Mouse (Mus musculus) stomach, embryonic 14.5 days (tissue): ENCODE data around the gene Rpl10a. TPM values are rescaled to one million over a fixed set of nuclear protein-coding genes. Genes with fewer than 3 reads are reported as not detected.

Experiments used
- ATAC-seq: fragments of 200-750 bp; cut with Nextera tagmentation; 2 replicates; pipeline ENCODE4 v1.8.0; 2017; ENCODE audit warnings: low read depth, moderate TSS enrichment; ENCODE audit not compliant: insufficient number of reproducible peaks, insufficient read depth, low FRiP score
- H3K27ac ChIP-seq: fragments of 300-500 bp; sonication (generic); 2 replicates; pipeline ENCODE4 v1.5.1; 2014; ENCODE audit warnings: mild to moderate bottlenecking, low read length, moderate library complexity, mixed read lengths
- H3K27me3 ChIP-seq: fragments of 300-500 bp; sonication (generic); 2 replicates; pipeline ENCODE4 v1.6.1; 2014; ENCODE audit warnings: low read length, control low read depth, mixed read lengths; ENCODE audit not compliant: control insufficient read depth, insufficient read depth
- H3K36me3 ChIP-seq: fragments of 300-500 bp; sonication (generic); 2 replicates; pipeline ENCODE4 v1.6.1; 2014; ENCODE audit warnings: mild to moderate bottlenecking, control low read depth, low read length, moderate library complexity, mixed read lengths; ENCODE audit not compliant: control insufficient read depth, insufficient read depth
- H3K4me1 ChIP-seq: fragments of 300-500 bp; sonication (generic); 2 replicates; pipeline ENCODE4 v1.6.1; 2014; ENCODE audit warnings: low read length, control low read depth, mixed read lengths; ENCODE audit not compliant: control insufficient read depth, insufficient read depth
- H3K4me2 ChIP-seq: fragments of 300-500 bp; sonication (generic); replicated peaks from 2 replicates; pipeline ENCODE4 v1.6.1; 2014; ENCODE audit warnings: low read depth, low read length, control low read depth
- H3K4me3 ChIP-seq: fragments of 300-500 bp; sonication (generic); 2 replicates; pipeline ENCODE4 v1.5.1; 2014; ENCODE audit warnings: low read depth, low read length, control low read depth
- H3K9ac ChIP-seq: fragments of 300-500 bp; sonication (generic); replicated peaks from 2 replicates; pipeline ENCODE4 v1.6.1; 2014; ENCODE audit warnings: low read depth, mild to moderate bottlenecking, control low read depth, low read length, moderate library complexity, mixed read lengths
- H3K9me3 ChIP-seq: fragments of 300-500 bp; sonication (generic); 2 replicates; pipeline ENCODE4 v1.6.1; 2016; ENCODE audit warnings: low read depth, low read length, control low read depth; ENCODE audit not compliant: control insufficient read depth
- WGBS: fragments of 180-500 bp; shearing (Covaris S2); extraction: QIAGEN DNeasy Blood & Tissue Kit; methylation state at CpG from one replicate; pipeline ENCODE4 v1.1.7; 2014; 5-methylcytosine and 5-hydroxymethylcytosine counted together
- polyA plus RNA-seq: library from polyadenylated mRNA; unstranded; fragments of >200 nt; fragmentation: Nextera tagmentation; extraction: Ambion mirVana; gene quantifications from 2 replicates; pipeline ENCODE4 v1.2.1, GENCODE M21; 2014

The Rpl10a gene
- polyA plus RNA-seq, 1 experiment from 2014 or later = 911 TPM

DNA sequence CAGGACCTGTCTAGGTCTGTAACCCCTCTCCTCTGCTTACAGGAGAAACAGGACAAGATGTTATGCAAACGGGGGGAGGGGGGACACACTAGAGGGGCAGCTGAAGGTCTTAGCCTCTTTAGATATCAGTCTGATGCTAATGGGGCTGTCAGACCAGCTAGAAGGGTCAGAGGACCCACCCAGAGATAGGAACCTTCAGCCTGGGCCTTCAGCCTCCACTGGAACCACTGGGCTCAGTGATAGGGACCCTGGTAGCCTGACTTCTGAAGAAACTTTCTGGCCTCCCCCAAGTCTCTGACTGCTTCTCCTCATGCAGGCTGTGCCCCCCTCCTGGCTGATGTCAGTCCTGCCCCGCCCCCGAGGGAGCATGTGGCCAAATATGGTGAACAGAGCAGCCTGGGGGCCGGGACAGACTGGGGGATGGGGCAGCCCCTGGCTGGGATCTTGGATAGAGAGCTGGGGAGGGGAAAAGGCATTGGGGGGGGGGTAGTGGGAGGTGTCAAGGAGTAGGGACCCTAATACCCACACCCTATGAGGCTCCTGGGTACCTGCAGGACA is 15.9 kb downstream of the Rpl10a start:
- peak overlapping the region; percentile 99 for H3K27ac ChIP-seq
- no peak overlapping the region for H3K4me3 ChIP-seq
- no peaks in the 10 kb centered on the region for H3K9me3 ChIP-seq
- no peaks in the 10 kb centered on the region for H3K27me3 ChIP-seq
- peak overlapping the region; percentile 20; the same call in 1 of the 2 replicates for H3K4me2 ChIP-seq
- H3K36me3 ChIP-seq = peaks cover 18% of the 10 kb centered on the region
- 18% methylated on average over 4 of the region's 4 CpGs for WGBS
- peaks cover 90% of the 10 kb centered on the region for H3K4me1 ChIP-seq
- ATAC-seq = 0 out of 2 replicates have a peak, but pooled peaks have one; percentile 16
- 0 out of 2 replicates have a peak overlapping the region, but pooled peaks have one; percentile 8 for H3K9ac ChIP-seq

DNA sequence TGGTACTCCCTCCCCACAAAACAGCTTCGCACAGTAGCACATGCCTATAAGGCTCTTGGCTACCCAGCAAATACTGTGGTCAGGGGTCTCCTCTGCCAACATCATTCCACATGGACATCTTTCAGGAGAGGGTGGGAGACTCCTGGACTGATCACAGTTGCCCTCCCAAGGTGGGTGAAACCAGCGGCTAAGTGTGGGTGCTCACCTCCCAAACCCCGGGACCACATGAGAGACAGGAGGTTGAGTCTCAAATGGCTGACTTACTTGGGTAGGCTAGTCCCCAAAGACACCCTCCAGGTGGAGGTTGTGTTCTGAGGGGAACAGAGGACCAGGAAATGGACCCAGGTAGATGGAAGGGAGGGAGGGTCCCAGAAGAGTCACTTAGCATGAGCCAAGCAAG is 16.4 kb downstream of the Rpl10a start:
- Histone ChIP-seq H3K4me2 (peak overlapping the region; percentile 55), H3K36me3 (peaks cover 13% of the 10 kb centered on the region; the same call in 1 of the 2 replicates), H3K9me3 (no peaks in the 10 kb centered on the region), H3K4me1 (peaks cover 91% of the 10 kb centered on the region), H3K27me3 (no peaks in the 10 kb centered on the region), H3K4me3 (no peak overlapping the region), H3K9ac (0 out of 2 replicates have a peak overlapping the region, but pooled peaks have one; percentile 38), H3K27ac (peak overlapping the region; percentile 99)
- WGBS = 45% methylated on average over 3 of the region's 3 CpGs
- no peak for ATAC-seq

- peak overlapping the region; percentile 55 for H3K4me2 ChIP-seq
- no peaks in the 10 kb centered on the region for H3K27me3 ChIP-seq
- peak overlapping the region; percentile 21 for H3K4me3 ChIP-seq
- H3K36me3 ChIP-seq = peaks cover 7% of the 10 kb centered on the region; the same call in 1 of the 2 replicates
- 4% methylated on average over 8 of the region's 8 CpGs for WGBS
- ATAC-seq = 0 out of 2 replicates have a peak, but pooled peaks have one; percentile 10
- no peaks in the 10 kb centered on the region for H3K9me3 ChIP-seq
- H3K4me1 ChIP-seq = peaks cover 86% of the 10 kb centered on the region
- peak overlapping the region; percentile 99 for H3K27ac ChIP-seq
- H3K9ac ChIP-seq = peak overlapping the region; percentile 38
These were observed 17.0 kb downstream of the Rpl10a start for GRCm38 (mm10) chr17:28345271-28345721.

GRCm38 (mm10) chr17:28345882-28346281 is 17.6 kb downstream of the Rpl10a start:
- peaks cover 80% of the 10 kb centered on the region for H3K4me1 ChIP-seq
- H3K4me3 ChIP-seq = peak overlapping the region; percentile 21; the same call in 1 of the 2 replicates
- H3K9me3 ChIP-seq = no peaks in the 10 kb centered on the region
- WGBS = 5% methylated on average over 10 of the region's 10 CpGs
- H3K27me3 ChIP-seq = no peaks in the 10 kb centered on the region
- H3K9ac ChIP-seq = peak overlapping the region; percentile 38
- peaks cover 7% of the 10 kb centered on the region; the same call in 1 of the 2 replicates for H3K36me3 ChIP-seq
- peak; percentile 5; the same call in 1 of the 2 replicates for ATAC-seq
- H3K4me2 ChIP-seq = peak overlapping the region; percentile 55
- peak overlapping the region; percentile 99 for H3K27ac ChIP-seq

DNA sequence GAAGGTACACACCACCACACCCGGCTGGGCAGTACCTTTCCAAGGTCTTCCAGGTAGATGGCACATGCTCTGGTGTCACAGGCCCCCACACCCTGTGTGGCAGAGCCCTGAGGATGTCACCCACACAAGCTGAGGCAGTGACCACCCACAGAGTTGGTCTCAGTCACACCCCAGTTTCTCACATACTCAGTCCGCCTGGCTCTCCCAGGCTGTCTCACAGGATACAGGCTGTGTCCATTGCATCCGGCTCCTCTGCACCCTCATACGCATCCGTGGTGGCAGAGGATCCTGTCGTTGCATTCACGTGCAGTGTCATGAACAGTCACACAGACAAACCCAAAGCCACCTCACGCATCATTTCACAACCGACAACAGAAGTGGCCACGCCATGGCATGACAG is 19.1 kb downstream of the Rpl10a start:
- H3K27me3 ChIP-seq = no peaks in the 10 kb centered on the region
- H3K36me3 ChIP-seq = peaks cover 7% of the 10 kb centered on the region; the same call in 1 of the 2 replicates
- 80% methylated on average over 10 of the region's 10 CpGs for WGBS
- peaks cover 78% of the 10 kb centered on the region for H3K4me1 ChIP-seq
- no peak overlapping the region for H3K9ac ChIP-seq
- 0 out of 2 replicates have a peak overlapping the region, but pooled peaks have one; percentile 10 for H3K27ac ChIP-seq
- no peak overlapping the region for H3K4me3 ChIP-seq
- H3K9me3 ChIP-seq = no peaks in the 10 kb centered on the region
- peak overlapping the region; percentile 76; the same call in 1 of the 2 replicates for H3K4me2 ChIP-seq
- no peak for ATAC-seq

GRCm38 (mm10) chr17:28348211-28348610 is 19.9 kb downstream of the Rpl10a start:
- Histone ChIP-seq H3K36me3 (peaks cover 7% of the 10 kb centered on the region; the same call in 1 of the 2 replicates), H3K27me3 (no peaks in the 10 kb centered on the region), H3K4me3 (peak overlapping the region; percentile 94), H3K9me3 (no peaks in the 10 kb centered on the region), H3K27ac (peak overlapping the region; percentile 55; the same call in 1 of the 2 replicates), H3K9ac (peak overlapping the region; percentile 97; the same call in 1 of the 2 replicates), H3K4me1 (peaks cover 72% of the 10 kb centered on the region), H3K4me2 (peak overlapping the region; percentile 76)
- no peak for ATAC-seq
- WGBS = 60% methylated on average over 6 of the region's 6 CpGs

- peak overlapping the region; percentile 100 for H3K27ac ChIP-seq
- no peaks in the 10 kb centered on the region for H3K27me3 ChIP-seq
- H3K9ac ChIP-seq = peak overlapping the region; percentile 97
- H3K9me3 ChIP-seq = no peaks in the 10 kb centered on the region
- no peak for ATAC-seq
- peak overlapping the region; percentile 76 for H3K4me2 ChIP-seq
- peaks cover 7% of the 10 kb centered on the region; the same call in 1 of the 2 replicates for H3K36me3 ChIP-seq
- peak overlapping the region; percentile 94 for H3K4me3 ChIP-seq
- H3K4me1 ChIP-seq = peaks cover 60% of the 10 kb centered on the region
- WGBS = 8% methylated on average over 13 of the region's 13 CpGs
These were observed 21.1 kb downstream of the Rpl10a start for GRCm38 (mm10) chr17:28349264-28349880.

GRCm38 (mm10) chr17:28349901-28350465 is 21.7 kb downstream of the Rpl10a start:
- ATAC-seq = no peak; the same call in 1 of the 2 replicates
- peaks cover 54% of the 10 kb centered on the region for H3K4me1 ChIP-seq
- 1% methylated on average over 43 of the region's 54 CpGs for WGBS

More at GRCm38 (mm10) chr17:28349901-28350465, 21.7 kb downstream of the Rpl10a start:
- Histone ChIP-seq H3K36me3 (peaks cover 7% of the 10 kb centered on the region; the same call in 1 of the 2 replicates), H3K27ac (peak overlapping the region; percentile 100), H3K27me3 (no peaks in the 10 kb centered on the region), H3K9ac (peak overlapping the region; percentile 97), H3K4me3 (peak overlapping the region; percentile 94), H3K4me2 (peak overlapping the region; percentile 76), H3K9me3 (no peaks in the 10 kb centered on the region)
